Mouse (Mus musculus): ENCODE data around the gene Rasl10a.
"Not testable (repeated sequence)": the region's sequence is repeated elsewhere in the genome, so short reads cannot be mapped to it uniquely, and the experiment has no call there.

GRCm38 (mm10) chr11:5076843-5077242 lies 18.9 kb downstream of the Rasl10a start:
- TF ChIP-seq CTCF (IDR thresholded peaks at IDR 0.05; ENCODE audit: extremely low read depth, insufficient read length, insufficient replicate concordance, low read depth, low read length); POLR2A (IDR thresholded peaks at IDR 0.05; ENCODE audit: low read depth, low read length): not testable (repeated sequence)

Measured in small intestine, adult 2 months (tissue).